Mouse (Mus musculus) forebrain, embryonic 11.5 days (tissue): ENCODE results near the gene Gm29735. TPM values are rescaled to one million over a fixed set of nuclear protein-coding genes. Genes with fewer than 3 reads are reported as not detected.

Experiments
- polyA plus RNA-seq: library from polyadenylated mRNA; unstranded; fragments of >200 nt; fragmentation: Nextera tagmentation; extraction: Ambion mirVana; gene quantifications from 2 replicates; pipeline ENCODE4 v1.2.1, GENCODE M21; 2014

Gene Gm29735
- polyA plus RNA-seq, 1 experiment from 2014 or later: not detected

Other genes starting within 250 kb of the Gm29735 start
- 59.8 and 70.7 TPM in 2 replicates for gene Tollip, start 238.6 kb downstream of the Gm29735 start, polyA plus RNA-seq
- 13.8 and 15.5 TPM in 2 replicates for gene Brsk2, start 207.4 kb downstream of the Gm29735 start, polyA plus RNA-seq
- 52.9 and 55.9 TPM in 2 replicates for gene Mob2, start 96.0 kb downstream of the Gm29735 start, polyA plus RNA-seq
- 22.6 and 28.1 TPM in 2 replicates for gene Dusp8, start 61.3 kb downstream of the Gm29735 start, polyA plus RNA-seq
- 0.31 TPM in 1 of 2 replicates, not detected in the other for gene Gm45618, start 36.4 kb downstream of the Gm29735 start, polyA plus RNA-seq
- not detected in 2 replicates for gene Gm39115, start 21.1 kb downstream of the Gm29735 start, polyA plus RNA-seq
- gene Gm45337, start 12.5 kb downstream of the Gm29735 start, polyA plus RNA-seq: not detected in 2 replicates
- not detected in 2 replicates for gene Gm4553, start 8.6 kb upstream of the Gm29735 start, polyA plus RNA-seq
- not detected in 2 replicates for gene Krtap5-2, start 18.9 kb upstream of the Gm29735 start, polyA plus RNA-seq
- not detected in 2 replicates for gene Gm10153, start 33.3 kb upstream of the Gm29735 start, polyA plus RNA-seq
- not detected in 2 replicates for gene Krtap5-3, start 44.3 kb upstream of the Gm29735 start, polyA plus RNA-seq
- not detected in 2 replicates for gene Gm7579, start 54.7 kb upstream of the Gm29735 start, polyA plus RNA-seq
- not detected in 2 replicates for gene Krtap5-5, start 72.9 kb upstream of the Gm29735 start, polyA plus RNA-seq
- not detected in 2 replicates for gene Gm40460, start 84.0 kb upstream of the Gm29735 start, polyA plus RNA-seq
- not detected in 2 replicates for gene Gm2431, start 101.2 kb upstream of the Gm29735 start, polyA plus RNA-seq
- not detected in 2 replicates for gene Gm4559, start 117.2 kb upstream of the Gm29735 start, polyA plus RNA-seq
- gene Krtap5-1, start 140.0 kb upstream of the Gm29735 start, polyA plus RNA-seq: not detected in 2 replicates
- gene Krtap5-4, start 146.4 kb upstream of the Gm29735 start, polyA plus RNA-seq: not detected in 2 replicates
- 0.24 and 0.32 TPM in 2 replicates for gene Ifitm10, start 216.6 kb upstream of the Gm29735 start, polyA plus RNA-seq
- not detected in 2 replicates for gene Gm49369, start 225.6 kb upstream of the Gm29735 start, polyA plus RNA-seq
- gene Ctsd, start 230.9 kb upstream of the Gm29735 start, polyA plus RNA-seq: 129 and 147 TPM in 2 replicates